Mouse (Mus musculus) midbrain, embryonic 14.5 days (tissue): ENCODE measurements around the gene Eef1akmt3. TPM values are rescaled to one million over a fixed set of nuclear protein-coding genes. Genes with fewer than 3 reads are reported as not detected.
A peak's percentile ranks its signal among the peaks of the same experiment; 100 is the strongest.

Experiments
- ATAC-seq: fragments of 200-750 bp; cut with Nextera tagmentation; 2 replicates; pipeline ENCODE4 v1.8.0; 2017; ENCODE audit warnings: moderate number of reproducible peaks, moderate library complexity; ENCODE audit not compliant: low FRiP score, low TSS enrichment
- DNase-seq: peaks from one replicate; pipeline ENCODE4 v3.0.0-alpha.2; 2015
- H3K27ac ChIP-seq: fragments of 300-500 bp; sonication (generic); replicated peaks from 2 replicates; pipeline ENCODE4 v1.5.1; 2014; ENCODE audit warnings: mild to moderate bottlenecking, low read depth, low read length, moderate library complexity
- H3K27me3 ChIP-seq: fragments of 300-500 bp; sonication (generic); 2 replicates; pipeline ENCODE4 v1.6.1; 2014; ENCODE audit warnings: low read length, control low read depth, mixed read lengths; ENCODE audit not compliant: control insufficient read depth, insufficient read depth
- H3K36me3 ChIP-seq: fragments of 300-500 bp; sonication (generic); 2 replicates; pipeline ENCODE4 v1.6.1; 2014; ENCODE audit warnings: low read length, control low read depth; ENCODE audit not compliant: control insufficient read depth, insufficient read depth
- H3K4me1 ChIP-seq: fragments of 300-500 bp; sonication (generic); 2 replicates; pipeline ENCODE4 v1.6.1; 2014; ENCODE audit warnings: mild to moderate bottlenecking, antibody characterized with exemption, low read length, control low read depth; ENCODE audit not compliant: control insufficient read depth, insufficient read depth
- H3K4me2 ChIP-seq: fragments of 300-500 bp; sonication (generic); 2 replicates; pipeline ENCODE4 v1.6.1; 2014; ENCODE audit warnings: mild to moderate bottlenecking, low read length, moderate library complexity
- H3K4me3 ChIP-seq: fragments of 300-500 bp; sonication (generic); replicated peaks from 2 replicates; pipeline ENCODE4 v1.5.1; 2014; ENCODE audit warnings: low read depth, low read length
- H3K9ac ChIP-seq: fragments of 300-500 bp; sonication (generic); replicated peaks from 2 replicates; pipeline ENCODE4 v1.6.1; 2014; ENCODE audit warnings: mild to moderate bottlenecking, low read length, moderate library complexity
- H3K9me3 ChIP-seq: fragments of 300-500 bp; sonication (generic); 2 replicates; pipeline ENCODE4 v1.6.1; 2016; ENCODE audit warnings: low read length, control low read depth, mixed read lengths; ENCODE audit not compliant: control insufficient read depth
- WGBS: fragments of 180-500 bp; shearing (Covaris S2); extraction: QIAGEN DNeasy Blood & Tissue Kit; methylation state at CpG from one replicate; pipeline ENCODE4 v1.1.7; 2014; 5-methylcytosine and 5-hydroxymethylcytosine counted together
- polyA plus RNA-seq: library from polyadenylated mRNA; unstranded; fragments of >200 nt; fragmentation: Nextera tagmentation; extraction: Ambion mirVana; gene quantifications from 2 replicates; pipeline ENCODE4 v1.2.1, GENCODE M21; 2014

The Eef1akmt3 gene
- 0.08 and 0.22 TPM in 2 replicates for polyA plus RNA-seq

- Histone ChIP-seq H3K4me2 (peak within 1 kb of the TSS; percentile 77), H3K4me3 (peak within 1 kb of the TSS; percentile 65), H3K36me3 (no peaks in the 10 kb centered on the region), H3K9ac (peak within 1 kb of the TSS; percentile 64), H3K4me1 (peaks cover 3% of the 10 kb centered on the region; the same call in 1 of the 2 replicates), H3K9me3 (no peaks in the 10 kb centered on the region), H3K27ac (0 out of 2 replicates have a peak within 1 kb of the TSS, but pooled peaks have one; percentile 26), H3K27me3 (no peaks in the 10 kb centered on the region; the same call in 1 of the 2 replicates)
- peak; percentile 74 for ATAC-seq
- peak; percentile 60 for DNase-seq
- WGBS: under 1% methylated on average over 28 of the region's 28 CpGs
Measured at GRCm38 (mm10) chr10:127041274-127041766, at the start of gene Eef1akmt3, which contains the start of gene Mettl1. Gene Eef1akmt3 (minus strand): TSS chr10:127041513. Gene Mettl1 (plus strand): TSS chr10:127041414.

GRCm38 (mm10) chr10:127090560-127091411, 49.5 kb upstream of the Eef1akmt3 start:
- DNase-seq (peak; percentile 63), ATAC-seq (no peak)
- WGBS: 9% methylated on average over 57 of the region's 57 CpGs
- Histone ChIP-seq H3K4me3 (peak overlapping the region; percentile 19; the same call in 1 of the 2 replicates), H3K36me3 (peaks cover 70% of the 10 kb centered on the region), H3K27ac (no peak overlapping the region), H3K4me1 (0 out of 2 replicates have a peak, but pooled peaks cover 9% of the 10 kb centered on the region), H3K9ac (peak overlapping the region; percentile 14; the same call in 1 of the 2 replicates), H3K9me3 (no peaks in the 10 kb centered on the region), H3K27me3 (peaks cover 46% of the 10 kb centered on the region), H3K4me2 (peak overlapping the region; percentile 42)

GRCm38 (mm10) chr10:127085633-127086032, 44.3 kb upstream of the Eef1akmt3 start:
- no peak for DNase-seq
- 70% methylated on average over 6 of the region's 6 CpGs for WGBS
- no peaks in the 10 kb centered on the region for H3K9me3 ChIP-seq
- peaks cover 22% of the 10 kb centered on the region for H3K4me1 ChIP-seq
- H3K4me3 ChIP-seq: no peak overlapping the region
- peaks cover 26% of the 10 kb centered on the region for H3K27me3 ChIP-seq
- H3K4me2 ChIP-seq: no peak overlapping the region
- no peak overlapping the region for H3K9ac ChIP-seq
- ATAC-seq: no peak
- H3K27ac ChIP-seq: no peak overlapping the region
- peaks cover 61% of the 10 kb centered on the region for H3K36me3 ChIP-seq

- ATAC-seq (no peak), DNase-seq (no peak)
- 86% methylated on average over 9 of the region's 9 CpGs for WGBS
- Histone ChIP-seq H3K4me3 (no peak overlapping the region), H3K4me1 (peaks cover 27% of the 10 kb centered on the region), H3K4me2 (no peak overlapping the region), H3K27ac (no peak overlapping the region), H3K9ac (no peak overlapping the region), H3K36me3 (peaks cover 56% of the 10 kb centered on the region), H3K9me3 (no peaks in the 10 kb centered on the region), H3K27me3 (peaks cover 26% of the 10 kb centered on the region)
Measured at GRCm38 (mm10) chr10:127085052-127085451, 43.7 kb upstream of the Eef1akmt3 start.

- Histone ChIP-seq H3K27ac (no peak overlapping the region), H3K4me2 (no peak overlapping the region), H3K36me3 (peaks cover 48% of the 10 kb centered on the region), H3K4me1 (peaks cover 28% of the 10 kb centered on the region), H3K9ac (no peak overlapping the region), H3K4me3 (no peak overlapping the region), H3K27me3 (peaks cover 21% of the 10 kb centered on the region; the same call in 1 of the 2 replicates), H3K9me3 (no peaks in the 10 kb centered on the region)
- no peak for ATAC-seq
- DNase-seq: no peak
- 67% methylated on average over 5 of the region's 5 CpGs for WGBS
Measured at GRCm38 (mm10) chr10:127083915-127084306, 42.6 kb upstream of the Eef1akmt3 start.

- Histone ChIP-seq H3K4me1 (peaks cover 29% of the 10 kb centered on the region), H3K4me3 (no peak overlapping the region), H3K9me3 (no peaks in the 10 kb centered on the region), H3K9ac (no peak overlapping the region), H3K4me2 (no peak overlapping the region), H3K27ac (no peak overlapping the region), H3K27me3 (0 out of 2 replicates have a peak, but pooled peaks cover 21% of the 10 kb centered on the region), H3K36me3 (peaks cover 45% of the 10 kb centered on the region)
- WGBS: 28% methylated on average over 8 of the region's 8 CpGs
- no peak for ATAC-seq
- no peak for DNase-seq
Measured at GRCm38 (mm10) chr10:127083292-127083914, 42.1 kb upstream of the Eef1akmt3 start.

- DNase-seq: peak; percentile 78
- Histone ChIP-seq H3K9me3 (no peaks in the 10 kb centered on the region), H3K9ac (peak overlapping the region; percentile 84; the same call in 1 of the 2 replicates), H3K4me2 (peak overlapping the region; percentile 93), H3K4me3 (peak overlapping the region; percentile 88), H3K27ac (no peak overlapping the region), H3K27me3 (0 out of 2 replicates have a peak, but pooled peaks cover 14% of the 10 kb centered on the region), H3K4me1 (peaks cover 40% of the 10 kb centered on the region), H3K36me3 (peaks cover 32% of the 10 kb centered on the region)
- no peak for ATAC-seq
- WGBS: 23% methylated on average over 8 of the region's 8 CpGs
Measured at GRCm38 (mm10) chr10:127081996-127082620, 40.8 kb upstream of the Eef1akmt3 start.
